Mouse (Mus musculus) ovary, postnatal 14 days (tissue): ENCODE data around the gene Umad1.
"Not testable (repeated sequence)": the region's sequence is repeated elsewhere in the genome, so short reads cannot be mapped to it uniquely, and the experiment has no call there.

ENCODE experiments used
- DNase-seq: peaks from one replicate; pipeline ENCODE4 v3.0.0; 2022; ENCODE audit warnings: low spot score

Gene Umad1

GRCm38 (mm10) chr6:8316201-8316600, 57.1 kb downstream of the Umad1 start:
- no peak for DNase-seq

- DNase-seq: no peak
Measured at GRCm38 (mm10) chr6:8319591-8319990, 60.5 kb downstream of the Umad1 start.

DNA sequence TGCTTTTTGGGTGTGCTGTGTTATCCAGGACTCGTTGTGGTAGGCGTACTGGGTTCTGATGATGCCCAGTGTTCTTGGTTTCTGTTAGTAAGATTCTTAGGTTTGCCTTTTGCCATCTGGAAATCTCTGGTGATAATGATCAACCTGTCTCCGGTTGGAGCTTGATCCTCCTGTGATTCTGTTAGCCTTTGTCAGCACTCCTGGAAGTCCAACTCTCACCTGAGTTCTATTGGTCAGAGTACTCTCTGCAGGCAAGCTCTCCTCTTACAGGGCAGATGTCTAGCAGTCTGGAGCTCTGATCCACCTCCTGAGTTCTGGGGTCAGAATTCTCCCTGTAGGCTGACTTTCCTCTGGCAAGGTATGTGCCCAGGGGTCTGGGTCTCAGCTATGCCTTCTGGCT, 72.4 kb downstream of the Umad1 start:
- DNase-seq: not testable (repeated sequence)

- no peak for DNase-seq
Measured at GRCm38 (mm10) chr6:8333380-8333779, 74.3 kb downstream of the Umad1 start.

- DNase-seq: no peak
Measured at GRCm38 (mm10) chr6:8336487-8337390, 77.7 kb downstream of the Umad1 start.

DNA sequence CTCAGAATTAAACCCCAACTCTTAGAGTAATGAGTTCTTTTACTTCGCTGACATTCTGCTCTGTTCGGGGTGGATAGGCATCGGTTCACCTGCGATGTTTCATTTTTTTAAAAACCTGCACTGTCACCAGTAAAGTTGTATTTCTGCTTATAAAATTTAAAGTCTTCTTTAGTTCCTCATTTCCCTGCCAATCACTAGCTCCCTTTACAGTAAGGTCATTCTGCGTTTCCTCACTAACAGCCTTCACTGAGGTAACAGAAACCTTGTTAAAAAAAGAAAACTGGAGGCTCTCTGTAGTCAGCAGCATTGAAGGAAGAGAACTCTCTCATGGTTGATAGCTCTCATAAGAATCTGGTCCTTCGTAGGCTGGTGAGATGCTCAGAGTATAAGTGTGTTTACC, 80.4 kb downstream of the Umad1 start:
- DNase-seq: no peak

DNA sequence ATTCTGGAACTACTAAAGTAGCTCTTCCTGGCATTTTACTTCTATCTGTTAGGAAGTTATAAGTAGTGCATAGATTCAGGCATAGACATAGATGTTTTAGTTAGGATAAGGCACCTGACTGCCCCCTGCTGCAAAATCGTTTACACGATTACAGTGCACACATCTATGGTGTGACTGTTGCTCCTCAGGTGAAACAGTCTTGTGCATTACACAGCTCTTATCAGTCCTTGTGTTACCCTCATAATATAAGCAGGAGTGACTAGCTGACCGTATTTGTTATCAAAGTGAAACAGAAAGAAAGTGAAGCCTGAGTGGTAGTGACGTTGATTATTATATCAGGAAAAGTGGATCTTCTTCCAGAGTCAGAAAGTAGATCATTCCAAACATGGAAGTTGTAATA, 84.2 kb downstream of the Umad1 start:
- no peak for DNase-seq

- peak; percentile 15 for DNase-seq
Measured at GRCm38 (mm10) chr6:8345219-8345856, 86.2 kb downstream of the Umad1 start.

- no peak for DNase-seq
Measured at GRCm38 (mm10) chr6:8347154-8347553, 88.1 kb downstream of the Umad1 start.

GRCm38 (mm10) chr6:8348344-8348743, 89.3 kb downstream of the Umad1 start:
- DNase-seq: no peak

DNA sequence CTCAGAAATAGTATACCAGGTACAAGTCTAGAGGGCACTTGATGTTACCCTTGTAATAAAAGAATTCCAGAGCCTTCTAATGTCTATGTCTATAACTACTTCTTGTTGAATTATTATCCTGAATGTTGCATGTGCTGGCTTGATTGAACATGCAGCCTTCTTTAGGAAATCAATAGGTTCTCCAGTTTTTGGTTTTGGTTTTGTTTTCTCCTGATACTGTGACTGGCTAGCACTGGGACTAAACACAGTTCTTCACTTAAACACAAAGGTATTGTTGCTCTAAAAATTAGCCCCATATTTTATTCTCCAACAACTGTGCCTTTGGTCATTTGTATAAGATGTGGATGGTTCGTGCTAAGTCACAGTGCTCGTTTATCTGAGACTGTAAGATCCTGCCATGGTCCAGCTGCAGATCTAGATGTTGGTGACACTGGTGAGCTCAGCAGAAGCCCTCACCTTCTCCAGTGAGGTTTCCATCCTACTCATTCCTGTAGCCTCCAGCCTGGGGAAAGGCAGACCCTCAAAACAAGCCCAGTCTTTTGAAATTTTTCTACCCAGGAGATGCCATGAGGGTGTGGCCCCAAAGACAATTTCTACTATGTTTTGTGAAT, 90.1 kb downstream of the Umad1 start:
- DNase-seq: no peak

DNA sequence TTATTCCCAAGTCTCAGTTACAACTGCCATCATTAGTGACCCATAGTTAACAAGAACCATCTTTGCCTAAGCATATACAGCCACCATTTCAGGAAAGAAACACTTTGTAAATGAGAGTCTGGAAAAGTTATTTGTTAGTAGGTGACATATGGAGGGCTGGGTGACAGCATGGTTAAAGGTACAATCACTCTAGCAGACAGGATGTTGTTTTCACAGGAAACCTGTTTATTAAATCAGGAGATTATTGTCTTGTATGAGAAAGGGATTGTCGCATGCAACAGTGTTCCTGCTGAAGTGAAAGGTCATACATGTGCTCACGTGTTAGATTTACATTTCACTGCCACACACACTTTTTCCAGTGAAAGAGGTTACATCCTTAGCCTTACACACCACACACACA, 92.4 kb downstream of the Umad1 start:
- DNase-seq: no peak

- DNase-seq: no peak
Measured at GRCm38 (mm10) chr6:8352533-8353168, 93.6 kb downstream of the Umad1 start.

DNA sequence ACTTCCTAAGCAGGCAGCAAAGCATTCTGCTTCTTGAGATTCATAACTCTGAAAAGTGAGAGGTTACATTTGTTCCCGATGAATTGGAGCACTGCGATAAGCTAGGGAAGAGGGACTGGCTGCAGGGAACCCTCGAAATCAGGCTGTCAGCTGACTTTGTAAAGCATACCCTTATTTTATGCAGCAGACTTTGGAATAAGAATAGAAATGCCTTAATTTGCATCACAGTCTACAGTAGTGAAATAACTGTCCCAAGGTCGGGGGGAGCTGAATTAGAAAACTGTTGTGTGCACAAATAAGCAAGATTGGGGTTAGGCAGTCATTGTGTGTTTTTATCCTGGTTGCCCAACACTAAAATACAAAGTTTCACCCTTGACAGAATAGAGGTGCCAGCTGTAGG, 94.4 kb downstream of the Umad1 start:
- no peak for DNase-seq

DNA sequence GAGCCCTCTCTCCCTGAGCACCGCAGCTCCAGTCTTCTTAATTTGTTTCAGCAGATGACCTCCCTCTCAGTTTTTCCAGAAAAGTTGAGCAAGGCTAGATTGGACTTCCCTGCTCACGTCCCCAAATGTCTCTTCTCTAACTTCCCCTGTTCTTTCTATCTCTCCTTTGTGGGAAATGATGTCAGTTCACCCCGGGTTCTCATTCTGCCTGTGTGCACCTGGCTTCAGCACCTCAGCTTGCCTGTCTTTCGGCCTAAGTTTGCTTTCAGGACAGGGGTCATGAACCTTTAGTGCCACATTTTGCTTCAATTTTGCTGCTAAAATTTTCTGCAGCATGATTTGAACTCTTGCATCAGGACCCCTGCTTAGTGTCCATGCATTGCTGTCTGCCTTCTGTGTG, 95.8 kb downstream of the Umad1 start:
- no peak for DNase-seq

DNA sequence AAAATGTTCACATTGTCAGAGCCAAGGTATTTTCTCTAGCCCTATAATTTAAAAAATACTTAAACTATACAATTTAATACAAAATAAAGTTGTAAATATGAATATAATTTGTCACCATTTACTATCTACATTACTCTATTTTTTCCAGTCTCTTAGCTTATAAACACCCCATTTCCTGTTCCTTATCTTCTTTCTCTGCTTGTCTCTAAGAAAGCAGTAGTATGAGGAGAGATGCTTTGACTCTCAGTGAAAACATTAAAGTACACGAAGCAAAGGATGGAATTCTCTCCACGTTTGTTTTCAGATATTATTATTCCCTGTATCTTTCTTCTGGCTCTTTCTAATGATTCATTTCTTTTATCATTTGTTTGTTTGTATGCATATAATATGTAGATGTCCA, 99.1 kb downstream of the Umad1 start:
- no peak for DNase-seq

GRCm38 (mm10) chr6:8358782-8359181, 99.7 kb downstream of the Umad1 start:
- no peak for DNase-seq

GRCm38 (mm10) chr6:8360805-8361204, 101.7 kb downstream of the Umad1 start:
- no peak for DNase-seq

DNA sequence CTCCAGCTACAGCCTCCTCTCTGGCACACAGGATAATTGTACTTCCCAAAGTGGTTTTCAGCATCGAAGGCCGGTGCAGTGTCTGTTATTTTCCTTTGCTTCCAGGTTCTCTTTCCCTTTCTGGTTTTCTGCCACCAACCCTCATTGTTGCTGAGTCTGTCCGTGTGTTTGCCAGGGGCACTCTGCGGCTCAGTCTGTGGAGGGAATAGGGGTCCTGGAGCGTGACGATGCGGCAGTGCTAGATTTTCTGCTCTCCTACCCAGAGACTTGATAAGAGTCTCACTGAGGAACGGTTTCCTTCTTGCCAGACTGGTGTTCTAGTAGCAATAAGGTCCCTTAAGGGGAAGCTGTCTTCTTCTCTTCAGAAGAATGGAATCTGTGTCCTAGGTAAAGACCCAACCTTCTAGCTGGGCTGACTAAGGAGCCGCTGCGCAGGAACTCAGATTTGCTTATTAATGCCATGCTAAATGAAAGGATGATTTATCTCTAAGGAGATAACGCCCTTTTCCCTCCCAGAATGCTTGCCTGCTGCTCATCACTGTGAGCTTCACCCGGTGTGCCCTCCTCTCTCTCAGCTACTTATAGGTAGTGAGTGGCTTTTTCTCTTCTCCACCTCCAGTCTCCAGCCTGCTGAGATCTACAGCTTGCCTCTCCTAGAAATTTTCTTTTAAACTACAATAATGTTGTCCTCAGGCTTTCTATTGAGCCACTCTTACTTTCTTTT, 105.1 kb downstream of the Umad1 start:
- DNase-seq: no peak

GRCm38 (mm10) chr6:8364757-8365150, 105.7 kb downstream of the Umad1 start:
- DNase-seq: no peak

GRCm38 (mm10) chr6:8367675-8368074, 108.6 kb downstream of the Umad1 start:
- no peak for DNase-seq
